Mouse (Mus musculus): Measurements from ENCODE around the gene Nanos1.
A peak's percentile ranks its signal among the peaks of the same experiment; 100 is the strongest.

Gene Nanos1

GRCm38 (mm10) chr19:60788214-60788960, 32.6 kb downstream of the Nanos1 start:
- no peak for DNase-seq (ENCODE audit: low spot score in 2 of 2)

GRCm38 (mm10) chr19:60789452-60789851, 33.7 kb downstream of the Nanos1 start:
- no peak for DNase-seq (ENCODE audit: low spot score in 2 of 2)

GRCm38 (mm10) chr19:60789919-60790506, 34.2 kb downstream of the Nanos1 start:
- peak; percentile 26 to 55 for DNase-seq (ENCODE audit: low spot score in 2 of 2)

- DNase-seq (ENCODE audit: low spot score in 2 of 2) = peak; percentile 88 to 94
Measured at GRCm38 (mm10) chr19:60790551-60791161, 34.9 kb downstream of the Nanos1 start, which contains the start of gene Eif3a. Gene Eif3a (minus strand): TSS chr19:60790658.

GRCm38 (mm10) chr19:60791164-60791563, 35.4 kb downstream of the Nanos1 start:
- DNase-seq (ENCODE audit: low spot score in 2 of 2) = no peak

- no peak for DNase-seq (ENCODE audit: low spot score in 2 of 2)
Measured at GRCm38 (mm10) chr19:60793170-60793707, 37.5 kb downstream of the Nanos1 start.

GRCm38 (mm10) chr19:60795244-60795643, 39.5 kb downstream of the Nanos1 start:
- no peak for DNase-seq (ENCODE audit: low spot score in 2 of 2)

GRCm38 (mm10) chr19:60797415-60797814, 41.6 kb downstream of the Nanos1 start:
- DNase-seq (ENCODE audit: low spot score in 2 of 2) = no peak

- DNase-seq (ENCODE audit: low spot score in 2 of 2) = no peak
Measured at GRCm38 (mm10) chr19:60799867-60800569, 44.2 kb downstream of the Nanos1 start.

- DNase-seq (ENCODE audit: low spot score in 2 of 2) = no peak
Measured at GRCm38 (mm10) chr19:60804903-60805302, 49.1 kb downstream of the Nanos1 start.
